Mouse (Mus musculus): ENCODE results near the gene Itga9.
A peak's percentile ranks its signal among the peaks of the same experiment; 100 is the strongest.

The Itga9 gene

GRCm38 (mm10) chr9:118768596-118768995 lies 162.1 kb downstream of the Itga9 start:
- no peak for DNase-seq (ENCODE audit: low read depth, low spot score)

- no peak for DNase-seq (ENCODE audit: low read depth, low spot score)
These were observed 163.9 kb downstream of the Itga9 start for GRCm38 (mm10) chr9:118770366-118770765.

- no peak for DNase-seq (ENCODE audit: low read depth, low spot score)
These were observed 168.2 kb downstream of the Itga9 start for GRCm38 (mm10) chr9:118774676-118775075.

GRCm38 (mm10) chr9:118776880-118777438 lies 170.5 kb downstream of the Itga9 start:
- DNase-seq (ENCODE audit: low read depth, low spot score), result no peak

- DNase-seq (ENCODE audit: low read depth, low spot score), result no peak
These were observed 172.1 kb downstream of the Itga9 start for GRCm38 (mm10) chr9:118778596-118778995.

GRCm38 (mm10) chr9:118784621-118785020 lies 178.1 kb downstream of the Itga9 start:
- DNase-seq (ENCODE audit: low read depth, low spot score), result no peak

- DNase-seq (ENCODE audit: low read depth, low spot score), result no peak
These were observed 179.3 kb downstream of the Itga9 start for GRCm38 (mm10) chr9:118785816-118786215.

GRCm38 (mm10) chr9:118788869-118789281 lies 182.4 kb downstream of the Itga9 start:
- peak; percentile 40 for DNase-seq (ENCODE audit: low read depth, low spot score)

GRCm38 (mm10) chr9:118791231-118791630 lies 184.7 kb downstream of the Itga9 start:
- DNase-seq (ENCODE audit: low read depth, low spot score), result peak; percentile 38

GRCm38 (mm10) chr9:118793151-118793785 lies 186.8 kb downstream of the Itga9 start:
- DNase-seq (ENCODE audit: low read depth, low spot score), result no peak

GRCm38 (mm10) chr9:118794668-118795067 lies 188.2 kb downstream of the Itga9 start:
- DNase-seq (ENCODE audit: low read depth, low spot score), result no peak

GRCm38 (mm10) chr9:118795304-118795703 lies 188.8 kb downstream of the Itga9 start:
- no peak for DNase-seq (ENCODE audit: low read depth, low spot score)

GRCm38 (mm10) chr9:118799105-118799504 lies 192.6 kb downstream of the Itga9 start:
- DNase-seq (ENCODE audit: low read depth, low spot score), result peak; percentile 16

- peak; percentile 10 for DNase-seq (ENCODE audit: low read depth, low spot score)
These were observed 194.9 kb downstream of the Itga9 start for GRCm38 (mm10) chr9:118801176-118801909.

- no peak for DNase-seq (ENCODE audit: low read depth, low spot score)
These were observed 195.4 kb downstream of the Itga9 start for GRCm38 (mm10) chr9:118801910-118802287.

- DNase-seq (ENCODE audit: low read depth, low spot score), result no peak
These were observed 195.9 kb downstream of the Itga9 start for GRCm38 (mm10) chr9:118802380-118802779.

GRCm38 (mm10) chr9:118805740-118806139 lies 199.2 kb downstream of the Itga9 start:
- DNase-seq (ENCODE audit: low read depth, low spot score), result no peak

- DNase-seq (ENCODE audit: low read depth, low spot score), result no peak
These were observed 201.2 kb downstream of the Itga9 start for GRCm38 (mm10) chr9:118807669-118808068.

- DNase-seq (ENCODE audit: low read depth, low spot score), result no peak
These were observed 205.7 kb downstream of the Itga9 start for GRCm38 (mm10) chr9:118812221-118812620.

- no peak for DNase-seq (ENCODE audit: low read depth, low spot score)
These were observed 207.0 kb downstream of the Itga9 start for GRCm38 (mm10) chr9:118813492-118813891.

GRCm38 (mm10) chr9:118814056-118814455 lies 207.6 kb downstream of the Itga9 start:
- DNase-seq (ENCODE audit: low read depth, low spot score), result no peak

- DNase-seq (ENCODE audit: low read depth, low spot score), result no peak
These were observed 208.0 kb downstream of the Itga9 start for GRCm38 (mm10) chr9:118814461-118814860.

- no peak for DNase-seq (ENCODE audit: low read depth, low spot score)
These were observed 209.1 kb downstream of the Itga9 start for GRCm38 (mm10) chr9:118815543-118815942.
